Mouse (Mus musculus): ENCODE measurements around the gene Olfr1219. TPM values are rescaled to one million over a fixed set of nuclear protein-coding genes. Genes with fewer than 3 reads are reported as not detected.

The Olfr1219 gene
- polyA plus RNA-seq (2015; fragmentation: Nextera tagmentation; extraction: Ambion mirVana) = not detected in 2 replicates

- Histone ChIP-seq H3K9me3 (replicated peaks) (no peaks in the 10 kb centered on the region), H3K27ac (no peak within 1 kb of the TSS), H3K9ac (no peak within 1 kb of the TSS), H3K4me1 (no peaks in the 10 kb centered on the region), H3K27me3 (no peaks in the 10 kb centered on the region), H3K36me3 (ENCODE audit: poor library complexity, severe bottlenecking) (no peaks in the 10 kb centered on the region), H3K4me3 (no peak within 1 kb of the TSS), H3K4me2 (no peak within 1 kb of the TSS)
- no peak for ATAC-seq
- 66% methylated on average over 1 of the region's 1 CpGs for WGBS
These were observed at the start of gene Olfr1219 for GRCm38 (mm10) chr2:89083413-89083812. Olfr1219 (minus strand) TSS chr2:89083513.

DNA sequence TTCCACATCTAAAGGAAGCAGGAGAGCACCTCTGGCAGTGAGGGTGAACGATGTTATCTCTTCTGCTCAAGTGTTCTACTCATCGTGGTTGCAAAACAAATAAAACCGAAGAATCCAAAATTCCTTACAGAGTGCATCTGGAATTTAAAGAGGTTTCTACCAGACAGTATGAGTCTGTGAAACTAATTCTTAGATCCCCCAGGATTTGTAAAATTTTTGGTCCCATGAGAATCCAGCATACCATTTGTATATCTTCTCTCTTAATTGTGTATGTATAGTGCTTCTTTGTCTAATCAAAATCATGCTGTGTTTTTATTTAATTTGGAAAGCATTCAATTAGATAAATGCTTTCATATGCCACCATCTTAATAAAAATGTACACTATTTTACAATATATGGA lies 49.6 kb upstream of the Olfr1219 start, which contains the start of gene Olfr1222:
Gene Olfr1222 (minus strand): TSS at position 101 of the 400 bp plus-strand sequence.
- H3K4me3 ChIP-seq = no peak within 1 kb of the TSS
- no peaks in the 10 kb centered on the region for H3K4me1 ChIP-seq
- H3K4me2 ChIP-seq = no peak within 1 kb of the TSS
- 87% methylated on average over 3 of the region's 3 CpGs for WGBS
- no peak for ATAC-seq
- no peak within 1 kb of the TSS for H3K9ac ChIP-seq
- no peaks in the 10 kb centered on the region for H3K36me3 ChIP-seq (ENCODE audit: poor library complexity, severe bottlenecking)
- H3K27me3 ChIP-seq = no peaks in the 10 kb centered on the region
- H3K9me3 ChIP-seq (replicated peaks) = no peaks in the 10 kb centered on the region
- H3K27ac ChIP-seq = no peak within 1 kb of the TSS

DNA sequence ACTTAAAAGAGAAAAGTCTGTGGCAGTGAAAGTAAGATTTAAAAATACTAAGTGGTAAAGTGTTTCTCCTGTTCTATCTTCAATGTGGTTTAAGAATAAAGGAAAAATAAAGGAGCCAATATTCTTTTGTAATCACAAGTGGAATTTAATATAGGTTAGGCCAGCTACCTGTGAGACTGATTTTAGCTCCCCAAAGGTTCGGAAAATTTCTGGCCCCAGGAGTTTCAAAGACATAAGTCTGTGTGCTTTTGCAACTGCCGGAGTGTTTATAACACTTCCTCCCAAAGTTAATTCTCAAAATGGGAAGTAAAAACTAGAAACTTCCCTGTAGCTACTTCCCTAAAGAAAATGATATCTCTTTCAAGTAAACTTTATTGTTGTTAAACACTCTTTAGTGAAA lies 33.9 kb upstream of the Olfr1219 start, which contains the start of gene Olfr1221:
Gene Olfr1221 (minus strand): TSS at position 101 of the 400 bp plus-strand sequence.
- H3K9me3 ChIP-seq (replicated peaks) = no peaks in the 10 kb centered on the region
- H3K27ac ChIP-seq = no peak within 1 kb of the TSS
- no peaks in the 10 kb centered on the region for H3K27me3 ChIP-seq
- no peaks in the 10 kb centered on the region for H3K36me3 ChIP-seq (ENCODE audit: poor library complexity, severe bottlenecking)
- H3K4me1 ChIP-seq = no peaks in the 10 kb centered on the region
- no peak within 1 kb of the TSS for H3K4me2 ChIP-seq
- 91% methylated on average over 2 of the region's 2 CpGs for WGBS
- no peak within 1 kb of the TSS for H3K4me3 ChIP-seq
- no peak for ATAC-seq
- no peak within 1 kb of the TSS for H3K9ac ChIP-seq

DNA sequence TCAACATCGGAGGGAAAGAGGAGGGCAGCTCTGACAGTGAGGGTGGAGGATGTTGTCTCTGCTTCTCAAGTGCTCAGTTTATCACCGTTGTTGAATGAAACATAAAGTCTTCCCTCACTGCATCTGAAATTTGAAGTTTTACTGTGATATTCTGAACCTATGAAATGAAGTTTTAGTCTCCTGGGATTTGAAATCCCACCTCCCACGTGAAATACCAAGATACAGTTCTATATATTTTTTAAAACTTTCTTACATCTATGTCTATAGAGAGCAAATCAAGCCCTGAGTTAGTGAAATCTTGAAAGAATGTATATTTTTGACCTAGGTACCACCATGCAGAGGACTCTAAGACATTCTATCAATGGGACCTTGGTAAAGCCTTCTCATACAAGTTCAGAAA lies 23.4 kb upstream of the Olfr1219 start, which contains the start of gene Olfr1220:
Gene Olfr1220 (minus strand): TSS at position 101 of the 400 bp plus-strand sequence.
- no peak within 1 kb of the TSS for H3K27ac ChIP-seq
- H3K4me2 ChIP-seq = no peak within 1 kb of the TSS
- H3K4me3 ChIP-seq = no peak within 1 kb of the TSS
- WGBS = 83% methylated on average over 3 of the region's 3 CpGs
- no peaks in the 10 kb centered on the region for H3K9me3 ChIP-seq (replicated peaks)
- no peaks in the 10 kb centered on the region for H3K27me3 ChIP-seq
- ATAC-seq = no peak
- no peak within 1 kb of the TSS for H3K9ac ChIP-seq
- H3K4me1 ChIP-seq = no peaks in the 10 kb centered on the region
- no peaks in the 10 kb centered on the region for H3K36me3 ChIP-seq (ENCODE audit: poor library complexity, severe bottlenecking)

- no peak for ATAC-seq
- no peaks in the 10 kb centered on the region for H3K4me1 ChIP-seq
These were observed 22.3 kb upstream of the Olfr1219 start for GRCm38 (mm10) chr2:89105651-89106050.

GRCm38 (mm10) chr2:89093848-89094247 lies 10.5 kb upstream of the Olfr1219 start:
- WGBS = 94% methylated on average over 1 of the region's 1 CpGs
- H3K36me3 ChIP-seq (ENCODE audit: poor library complexity, severe bottlenecking) = no peaks in the 10 kb centered on the region
- no peak overlapping the region for H3K27ac ChIP-seq
- H3K4me2 ChIP-seq = no peak overlapping the region
- no peak for ATAC-seq
- no peaks in the 10 kb centered on the region; the same call in 1 of the 2 replicates for H3K9me3 ChIP-seq (replicated peaks)
- no peak overlapping the region for H3K9ac ChIP-seq
- H3K4me3 ChIP-seq = no peak overlapping the region
- H3K27me3 ChIP-seq = no peaks in the 10 kb centered on the region
- no peaks in the 10 kb centered on the region for H3K4me1 ChIP-seq

More at GRCm38 (mm10) chr2:89105651-89106050, 22.3 kb upstream of the Olfr1219 start:
- Histone ChIP-seq H3K27me3 (no peaks in the 10 kb centered on the region), H3K9ac (no peak overlapping the region), H3K9me3 (replicated peaks) (no peaks in the 10 kb centered on the region), H3K4me2 (no peak overlapping the region), H3K27ac (no peak overlapping the region), H3K36me3 (ENCODE audit: poor library complexity, severe bottlenecking) (no peaks in the 10 kb centered on the region), H3K4me3 (no peak overlapping the region)

GRCm38 (mm10) chr2:89081487-89081886 lies 1.8 kb downstream of the Olfr1219 start:
- ATAC-seq = no peak
- no peaks in the 10 kb centered on the region for H3K36me3 ChIP-seq (ENCODE audit: poor library complexity, severe bottlenecking)

DNA sequence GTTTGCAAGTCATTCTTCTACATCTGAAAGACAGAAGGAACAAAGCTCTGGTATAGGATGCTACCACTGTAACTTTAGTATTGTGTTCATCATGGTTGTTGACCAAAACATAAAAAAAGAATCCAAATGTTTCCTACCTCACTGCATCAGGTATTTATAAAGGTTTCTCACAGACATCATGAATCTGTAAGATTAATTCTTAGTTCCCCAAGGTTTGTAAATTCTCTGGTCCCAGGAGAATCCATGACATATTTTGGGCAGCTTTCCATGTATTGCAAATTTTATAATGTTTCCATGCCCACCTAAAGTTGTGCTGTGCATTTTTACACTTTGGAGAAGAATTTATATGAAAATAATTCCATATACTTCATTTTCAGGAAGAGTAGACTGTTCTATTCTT lies 22.2 kb downstream of the Olfr1219 start, which contains the start of gene Olfr1218:
Gene Olfr1218 (minus strand): TSS at position 101 of the 400 bp plus-strand sequence.
- H3K27ac ChIP-seq = no peak within 1 kb of the TSS
- no peaks in the 10 kb centered on the region for H3K4me1 ChIP-seq
- ATAC-seq = no peak
- no peaks in the 10 kb centered on the region for H3K27me3 ChIP-seq
- H3K36me3 ChIP-seq (ENCODE audit: poor library complexity, severe bottlenecking) = no peaks in the 10 kb centered on the region
- no peaks in the 10 kb centered on the region for H3K9me3 ChIP-seq (replicated peaks)
- no peak within 1 kb of the TSS for H3K9ac ChIP-seq
- H3K4me2 ChIP-seq = no peak within 1 kb of the TSS
- no peak within 1 kb of the TSS for H3K4me3 ChIP-seq

More at GRCm38 (mm10) chr2:89081487-89081886, 1.8 kb downstream of the Olfr1219 start:
- Histone ChIP-seq H3K4me2 (no peak overlapping the region), H3K27me3 (no peaks in the 10 kb centered on the region), H3K4me1 (no peaks in the 10 kb centered on the region), H3K4me3 (no peak overlapping the region), H3K9ac (no peak overlapping the region), H3K9me3 (replicated peaks) (no peaks in the 10 kb centered on the region), H3K27ac (no peak overlapping the region)

DNA sequence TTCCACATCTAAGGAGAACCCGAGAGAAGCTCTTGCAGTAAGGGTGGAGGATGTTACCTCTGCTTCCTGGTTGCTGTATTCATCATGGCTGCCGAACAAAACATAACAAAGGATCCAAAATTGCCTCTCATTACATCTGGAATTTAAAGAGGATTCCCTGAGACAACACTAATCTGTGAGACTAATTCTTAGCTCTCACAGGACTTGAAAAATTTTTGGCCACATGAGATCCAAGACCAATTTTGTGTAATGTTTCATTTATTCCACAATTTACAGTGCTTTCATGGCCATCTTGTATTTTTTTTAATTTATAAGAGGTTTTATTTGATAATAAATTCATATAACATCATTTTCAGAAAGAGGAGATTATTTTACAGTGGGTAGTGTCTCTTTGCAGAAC lies 51.3 kb downstream of the Olfr1219 start, which contains the start of gene Olfr1217:
Gene Olfr1217 (minus strand): TSS at position 101 of the 400 bp plus-strand sequence.
- Histone ChIP-seq H3K9ac (no peak within 1 kb of the TSS), H3K27me3 (no peaks in the 10 kb centered on the region), H3K4me2 (no peak within 1 kb of the TSS), H3K36me3 (ENCODE audit: poor library complexity, severe bottlenecking) (no peaks in the 10 kb centered on the region), H3K9me3 (replicated peaks) (no peaks in the 10 kb centered on the region), H3K4me1 (no peaks in the 10 kb centered on the region), H3K27ac (no peak within 1 kb of the TSS), H3K4me3 (no peak within 1 kb of the TSS)
- ATAC-seq = no peak
- WGBS = 78% methylated on average over 2 of the region's 2 CpGs

Other genes with a start within 250 kb of the Olfr1219 start
- gene Olfr1204, start 234.2 kb downstream of the Olfr1219 start, polyA plus RNA-seq (2015; fragmentation: Nextera tagmentation; extraction: Ambion mirVana) = not detected in 2 replicates
- gene Olfr1206, start 220.3 kb downstream of the Olfr1219 start, polyA plus RNA-seq (2015; fragmentation: Nextera tagmentation; extraction: Ambion mirVana) = not detected in 2 replicates
- not detected in 2 replicates for gene Olfr1208, start 181.2 kb downstream of the Olfr1219 start, polyA plus RNA-seq (2015; fragmentation: Nextera tagmentation; extraction: Ambion mirVana)
- gene Olfr1209, start 168.4 kb downstream of the Olfr1219 start, polyA plus RNA-seq (2015; fragmentation: Nextera tagmentation; extraction: Ambion mirVana) = not detected in 2 replicates
- not detected in 2 replicates for gene Olfr1211, start 145.4 kb downstream of the Olfr1219 start, polyA plus RNA-seq (2015; fragmentation: Nextera tagmentation; extraction: Ambion mirVana)
- not detected in 2 replicates for gene Olfr1212, start 129.5 kb downstream of the Olfr1219 start, polyA plus RNA-seq (2015; fragmentation: Nextera tagmentation; extraction: Ambion mirVana)
- not detected in 2 replicates for gene Gm13762, start 103.2 kb downstream of the Olfr1219 start, polyA plus RNA-seq (2015; fragmentation: Nextera tagmentation; extraction: Ambion mirVana)
- not detected in 2 replicates for gene Olfr1214, start 90.9 kb downstream of the Olfr1219 start, polyA plus RNA-seq (2015; fragmentation: Nextera tagmentation; extraction: Ambion mirVana)
- not detected in 2 replicates for gene Olfr1215, start 76.5 kb downstream of the Olfr1219 start, polyA plus RNA-seq (2015; fragmentation: Nextera tagmentation; extraction: Ambion mirVana)
- not detected in 2 replicates for gene Olfr1216, start 65.2 kb downstream of the Olfr1219 start, polyA plus RNA-seq (2015; fragmentation: Nextera tagmentation; extraction: Ambion mirVana)
- not detected in 2 replicates for gene Olfr1217, start 51.4 kb downstream of the Olfr1219 start, polyA plus RNA-seq (2015; fragmentation: Nextera tagmentation; extraction: Ambion mirVana)
- not detected in 2 replicates for gene Olfr1218, start 22.3 kb downstream of the Olfr1219 start, polyA plus RNA-seq (2015; fragmentation: Nextera tagmentation; extraction: Ambion mirVana)
- not detected in 2 replicates for gene Olfr1220, start 23.3 kb upstream of the Olfr1219 start, polyA plus RNA-seq (2015; fragmentation: Nextera tagmentation; extraction: Ambion mirVana)
- gene Olfr1221, start 33.8 kb upstream of the Olfr1219 start, polyA plus RNA-seq (2015; fragmentation: Nextera tagmentation; extraction: Ambion mirVana) = not detected in 2 replicates
- not detected in 2 replicates for gene Olfr1222, start 49.5 kb upstream of the Olfr1219 start, polyA plus RNA-seq (2015; fragmentation: Nextera tagmentation; extraction: Ambion mirVana)
- not detected in 2 replicates for gene Olfr1223, start 68.0 kb upstream of the Olfr1219 start, polyA plus RNA-seq (2015; fragmentation: Nextera tagmentation; extraction: Ambion mirVana)
- gene Olfr1224-ps1, start 80.6 kb upstream of the Olfr1219 start, polyA plus RNA-seq (2015; fragmentation: Nextera tagmentation; extraction: Ambion mirVana) = not detected in 2 replicates
- gene Olfr1225, start 91.2 kb upstream of the Olfr1219 start, polyA plus RNA-seq (2015; fragmentation: Nextera tagmentation; extraction: Ambion mirVana) = not detected in 2 replicates
- not detected in 2 replicates for gene Olfr1226, start 116.5 kb upstream of the Olfr1219 start, polyA plus RNA-seq (2015; fragmentation: Nextera tagmentation; extraction: Ambion mirVana)
- not detected in 2 replicates for gene Olfr1228, start 170.5 kb upstream of the Olfr1219 start, polyA plus RNA-seq (2015; fragmentation: Nextera tagmentation; extraction: Ambion mirVana)
- not detected in 2 replicates for gene Olfr1229, start 204.5 kb upstream of the Olfr1219 start, polyA plus RNA-seq (2015; fragmentation: Nextera tagmentation; extraction: Ambion mirVana)
- not detected in 2 replicates for gene Olfr1230, start 213.8 kb upstream of the Olfr1219 start, polyA plus RNA-seq (2015; fragmentation: Nextera tagmentation; extraction: Ambion mirVana)
- not detected in 2 replicates for gene Olfr1231, start 223.6 kb upstream of the Olfr1219 start, polyA plus RNA-seq (2015; fragmentation: Nextera tagmentation; extraction: Ambion mirVana)
- gene Olfr1232, start 246.2 kb upstream of the Olfr1219 start, polyA plus RNA-seq (2015; fragmentation: Nextera tagmentation; extraction: Ambion mirVana) = not detected in 2 replicates

Data from forebrain, embryonic 13.5 days (tissue).